In the genomic region with DNA sequence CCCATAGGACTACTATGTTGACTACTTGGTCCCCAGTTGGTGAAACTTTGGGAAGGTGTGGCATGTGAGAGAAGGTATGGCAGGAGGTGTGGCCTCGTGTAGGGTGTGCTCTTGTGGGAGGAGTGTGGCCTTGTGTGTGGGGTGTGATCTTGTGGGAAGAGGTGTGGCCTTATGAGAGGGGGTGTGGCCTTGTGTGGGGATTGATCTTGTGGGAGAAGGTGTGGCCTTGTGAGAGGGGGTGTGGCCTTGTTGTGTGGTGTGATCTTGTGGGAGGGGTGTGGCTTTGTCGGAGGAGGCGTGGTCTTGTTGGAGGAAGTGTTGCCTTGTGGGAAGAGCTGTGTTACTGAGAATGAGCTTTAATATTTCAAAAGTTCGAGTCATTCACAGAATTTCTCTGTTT, we compare ENCODE assay signal across 29 mouse cellular contexts. TPM values are rescaled to one million over a fixed set of nuclear protein-coding genes. Genes with fewer than 3 reads are reported as not detected.
DNase-seq lines count a peak whose midpoint lies in the region; ATAC-seq and TF ChIP-seq lines count a peak whose summit lies in the region.
"Had no signal": no experiment of that assay in that cellular context is flagged by ENCODE, and none has a peak within 500 bp of the region (broad histone marks: within the 10 kb centered on the region; RNA-seq: fewer than 3 reads in every experiment).

No protein-coding gene starts in this region.

- no peaks in the 10 kb centered on the region for H3K9me3 ChIP-seq in liver, embryonic 11.5 days (ENCODE audit: control insufficient read depth, low read length)
- H3K9me3 ChIP-seq in ES-Bruce4 (replicated peaks; ENCODE audit: control insufficient read depth, insufficient read depth, low read length, poor library complexity, severe bottlenecking) = no peaks in the 10 kb centered on the region
- no peaks in the 10 kb centered on the region for H3K9me3 ChIP-seq in stomach, embryonic 14.5 days (ENCODE audit: control insufficient read depth, low read depth, low read length)
- H3K9me3 ChIP-seq: embryonic facial prominence, embryonic 13.5 days; forebrain, embryonic 15.5 days; heart, embryonic 10.5 days; hindbrain, embryonic 12.5 days; limb, embryonic 10.5 days had no signal

- H3K9ac ChIP-seq in liver, embryonic 11.5 days (ENCODE audit: low read depth, low read length) = no peak overlapping the region
- H3K9ac ChIP-seq in ES-Bruce4 (ENCODE audit: low read depth, poor library complexity, severe bottlenecking) = no peak overlapping the region
- H3K9ac ChIP-seq in stomach, embryonic 14.5 days (replicated peaks; ENCODE audit: low read depth, low read length) = no peak overlapping the region
- H3K9ac ChIP-seq: embryonic facial prominence, embryonic 13.5 days; forebrain, embryonic 15.5 days; hindbrain, embryonic 12.5 days; liver, embryonic 14.5 days had no signal

- H3K4me3 ChIP-seq in liver, embryonic 11.5 days (ENCODE audit: low read depth, low read length) = no peak overlapping the region
- H3K4me3 ChIP-seq in ES-Bruce4 (ENCODE audit: low read depth, low read length) = no peak overlapping the region
- H3K4me3 ChIP-seq in stomach, embryonic 14.5 days (ENCODE audit: low read depth, low read length) = no peak overlapping the region
- H3K4me3 ChIP-seq: embryonic facial prominence, embryonic 13.5 days; forebrain, embryonic 15.5 days; heart, embryonic 10.5 days; hindbrain, embryonic 12.5 days; limb, embryonic 10.5 days had no signal

- H3K4me2 ChIP-seq in liver, embryonic 11.5 days = no peak overlapping the region
- no peak overlapping the region for H3K4me2 ChIP-seq in stomach, embryonic 14.5 days (replicated peaks; ENCODE audit: low read depth, low read length)
- H3K4me2 ChIP-seq: embryonic facial prominence, embryonic 13.5 days; forebrain, embryonic 15.5 days; hindbrain, embryonic 12.5 days had no signal

- TF ChIP-seq EP300 in ES-Bruce4 (IDR thresholded peaks at IDR 0.05; ENCODE audit: insufficient read depth, low read depth, low read length) = peak; percentile 68; the same call in 1 of the 2 replicates

- no peaks in the 10 kb centered on the region for H3K36me3 ChIP-seq in liver, embryonic 11.5 days (ENCODE audit: control insufficient read depth, insufficient read depth, low read length)
- H3K36me3 ChIP-seq in ES-Bruce4 (ENCODE audit: control insufficient read depth, insufficient read depth, low read length, poor library complexity, severe bottlenecking) = no peaks in the 10 kb centered on the region
- no peaks in the 10 kb centered on the region for H3K36me3 ChIP-seq in stomach, embryonic 14.5 days (ENCODE audit: control insufficient read depth, insufficient read depth, low read length)
- H3K36me3 ChIP-seq: embryonic facial prominence, embryonic 13.5 days; forebrain, embryonic 15.5 days; heart, embryonic 10.5 days; hindbrain, embryonic 12.5 days; limb, embryonic 10.5 days had no signal

- H3K27ac ChIP-seq in liver, embryonic 11.5 days (ENCODE audit: low read depth, low read length) = no peak overlapping the region
- H3K27ac ChIP-seq in ES-Bruce4 (ENCODE audit: insufficient read depth, low read length) = no peak overlapping the region
- H3K27ac ChIP-seq in stomach, embryonic 14.5 days (ENCODE audit: low read length) = no peak overlapping the region
- H3K27ac ChIP-seq: embryonic facial prominence, embryonic 13.5 days; forebrain, embryonic 15.5 days; heart, embryonic 10.5 days; hindbrain, embryonic 12.5 days; limb, embryonic 10.5 days; liver, embryonic 14.5 days had no signal

- ATAC-seq in liver, embryonic 11.5 days (replicated peaks; ENCODE audit: low FRiP score) = no peak
- 0 out of 2 replicates have a peak, but pooled peaks have one; percentile 25 for ATAC-seq in common myeloid progenitor, adult 5-6 weeks (replicated peaks; ENCODE audit: low read depth, poor library complexity, severe bottlenecking)
- ATAC-seq in stomach, embryonic 14.5 days (ENCODE audit: insufficient number of reproducible peaks, insufficient read depth, low FRiP score, low read depth) = 0 out of 2 replicates have a peak, but pooled peaks have one; percentile 53
- no peak for ATAC-seq in activated CD4-positive, CD25-positive, alpha-beta regulatory T cell, adult 4 months
- ATAC-seq: forebrain, embryonic 15.5 days; inflammation-experienced regulatory T-cells, adult 6 months; lung, postnatal 0 days; midbrain, embryonic 16.5 days had no signal

- TF ChIP-seq POLR2A in ES-Bruce4 (IDR thresholded peaks at IDR 0.05; ENCODE audit: insufficient read depth, low read length) = no peak

- 64% methylated on average over 4 of the region's 4 CpGs for WGBS in liver, embryonic 11.5 days
- 77% methylated on average over 4 of the region's 4 CpGs for WGBS in stomach, embryonic 14.5 days

- peak; percentile 18 for DNase-seq in liver
- DNase-seq in liver, embryonic 11.5 days (ENCODE audit: low spot score) = no peak
- no peak for DNase-seq in lung, postnatal 4 days
- DNase-seq in cerebellum, postnatal 14 days = no peak
- DNase-seq: cerebellum, adult 18-20 months; gastrocnemius, postnatal 25 days; heart, postnatal 14 days; kidney, postnatal 36 days; layer of hippocampus, adult 9-11 months; right cerebral cortex, postnatal 25 days; thymus, postnatal 25 days had no signal

- no peak for TF ChIP-seq CTCF in ES-Bruce4 (IDR thresholded peaks at IDR 0.05; ENCODE audit: low read depth, low read length)

- H3K4me1 ChIP-seq in liver, embryonic 11.5 days (replicated peaks; ENCODE audit: control insufficient read depth, insufficient read depth, low read length) = no peaks in the 10 kb centered on the region
- H3K4me1 ChIP-seq in ES-Bruce4 (ENCODE audit: control insufficient read depth, insufficient read depth, low read length) = no peaks in the 10 kb centered on the region
- no peaks in the 10 kb centered on the region for H3K4me1 ChIP-seq in stomach, embryonic 14.5 days (ENCODE audit: control insufficient read depth, insufficient read depth, low read length)
- H3K4me1 ChIP-seq: embryonic facial prominence, embryonic 13.5 days; forebrain, embryonic 15.5 days; heart, embryonic 10.5 days; hindbrain, embryonic 12.5 days; limb, embryonic 10.5 days had no signal

- H3K27me3 ChIP-seq in liver, embryonic 11.5 days (replicated peaks; ENCODE audit: control insufficient read depth, insufficient read depth, low read length) = no peaks in the 10 kb centered on the region
- no peaks in the 10 kb centered on the region for H3K27me3 ChIP-seq in ES-Bruce4 (ENCODE audit: control insufficient read depth, insufficient read depth, low read length, poor library complexity, severe bottlenecking)
- no peaks in the 10 kb centered on the region for H3K27me3 ChIP-seq in stomach, embryonic 14.5 days (ENCODE audit: control insufficient read depth, insufficient read depth, low read length)
- H3K27me3 ChIP-seq: embryonic facial prominence, embryonic 13.5 days; forebrain, embryonic 15.5 days; hindbrain, embryonic 12.5 days had no signal

RNA-seq across cellular contexts. Expression of a gene that starts 9.3 kb away (rescaled TPM):
- not detected in 2 replicates for polyA plus RNA-seq in liver, embryonic 11.5 days (2014; fragmentation: Nextera tagmentation; extraction: Ambion mirVana)
- polyA plus RNA-seq in ES-Bruce4 (2011; ENCODE audit: insufficient read depth, insufficient read length, low read depth, missing spikeins) = not detected in 2 replicates
- not detected in 2 replicates for total RNA-seq in common myeloid progenitor, adult 5-6 weeks (2017)
- not detected in 2 replicates for polyA plus RNA-seq in stomach, embryonic 14.5 days (2014; fragmentation: Nextera tagmentation; extraction: Ambion mirVana)
- not detected for polyA plus RNA-seq in activated CD4-positive, CD25-positive, alpha-beta regulatory T cell, adult 4 months (2017; shearing (Covaris generic))
- total RNA-seq: adrenal gland, postnatal 4 days; gastrocnemius, postnatal 25 days; heart, postnatal 14 days; megakaryocyte-erythroid progenitor cell, adult 5-6 weeks had no signal
- polyA plus RNA-seq: embryonic facial prominence, embryonic 13.5 days; forebrain, embryonic 15.5 days; heart, embryonic 10.5 days; hindbrain, embryonic 12.5 days; inflammation-experienced regulatory T-cells, adult 6 months; kidney, embryonic 14.5 days; limb, embryonic 10.5 days; liver, embryonic 14.5 days; lung, postnatal 0 days; midbrain, embryonic 16.5 days had no signal

RNA-seq across cellular contexts. Expression of a gene that starts 15.8 kb away (rescaled TPM):
- 0.32 TPM in 1 of 2 replicates, not detected in the other for polyA plus RNA-seq in liver, embryonic 11.5 days (2014; fragmentation: Nextera tagmentation; extraction: Ambion mirVana)
- polyA plus RNA-seq in ES-Bruce4 (2011; ENCODE audit: insufficient read depth, insufficient read length, low read depth, missing spikeins) = not detected in 2 replicates
- not detected in 2 replicates for total RNA-seq in common myeloid progenitor, adult 5-6 weeks (2017)
- polyA plus RNA-seq in stomach, embryonic 14.5 days (2014; fragmentation: Nextera tagmentation; extraction: Ambion mirVana) = 20.2 and 25.2 TPM in 2 replicates
- not detected for polyA plus RNA-seq in activated CD4-positive, CD25-positive, alpha-beta regulatory T cell, adult 4 months (2017; shearing (Covaris generic))
- total RNA-seq: adrenal gland, postnatal 4 days; gastrocnemius, postnatal 25 days; heart, postnatal 14 days; left cerebral cortex, adult 8-10 months; megakaryocyte-erythroid progenitor cell, adult 5-6 weeks; neutrophil, adult 5-6 weeks had no signal
- polyA plus RNA-seq: forebrain, embryonic 15.5 days; heart, embryonic 10.5 days; hindbrain, embryonic 12.5 days; inflammation-experienced regulatory T-cells, adult 6 months; limb, embryonic 10.5 days; liver, embryonic 14.5 days; midbrain, embryonic 16.5 days had no signal

RNA-seq across cellular contexts. Expression of a gene that starts 26.4 kb away (rescaled TPM):
- polyA plus RNA-seq in liver, embryonic 11.5 days (2014; fragmentation: Nextera tagmentation; extraction: Ambion mirVana) = 0.09 and 0.18 TPM in 2 replicates
- 1.3 and 2.5 TPM in 2 replicates for polyA plus RNA-seq in ES-Bruce4 (2011; ENCODE audit: insufficient read depth, insufficient read length, low read depth, missing spikeins)
- not detected in 2 replicates for total RNA-seq in common myeloid progenitor, adult 5-6 weeks (2017)
- polyA plus RNA-seq in stomach, embryonic 14.5 days (2014; fragmentation: Nextera tagmentation; extraction: Ambion mirVana) = 13.2 and 13.4 TPM in 2 replicates
- under 1 TPM in 1 of 2 experiments, not detected in 1; 0.36 TPM for polyA plus RNA-seq in activated CD4-positive, CD25-positive, alpha-beta regulatory T cell, adult 4 months (2017; shearing (Covaris generic))
- total RNA-seq: gastrocnemius, postnatal 25 days; heart, postnatal 14 days; left cerebral cortex, adult 8-10 months; megakaryocyte-erythroid progenitor cell, adult 5-6 weeks; neutrophil, adult 5-6 weeks had no signal
- polyA plus RNA-seq: forebrain, embryonic 15.5 days; liver, embryonic 14.5 days had no signal

RNA-seq across cellular contexts. Expression of a gene that starts 49.9 kb away (rescaled TPM):
- not detected in 2 replicates for polyA plus RNA-seq in liver, embryonic 11.5 days (2014; fragmentation: Nextera tagmentation; extraction: Ambion mirVana)
- 0.46 TPM in 1 of 2 replicates, not detected in the other for polyA plus RNA-seq in ES-Bruce4 (2011; ENCODE audit: insufficient read depth, insufficient read length, low read depth, missing spikeins)
- total RNA-seq in common myeloid progenitor, adult 5-6 weeks (2017) = not detected in 2 replicates
- 0.66 TPM in 1 of 2 replicates, not detected in the other for polyA plus RNA-seq in stomach, embryonic 14.5 days (2014; fragmentation: Nextera tagmentation; extraction: Ambion mirVana)
- polyA plus RNA-seq in activated CD4-positive, CD25-positive, alpha-beta regulatory T cell, adult 4 months (2017; shearing (Covaris generic)) = not detected
- total RNA-seq: adrenal gland, postnatal 4 days; gastrocnemius, postnatal 25 days; heart, postnatal 14 days; left cerebral cortex, adult 8-10 months; megakaryocyte-erythroid progenitor cell, adult 5-6 weeks; neutrophil, adult 5-6 weeks had no signal
- polyA plus RNA-seq: forebrain, embryonic 15.5 days; heart, embryonic 10.5 days; hindbrain, embryonic 12.5 days; inflammation-experienced regulatory T-cells, adult 6 months; kidney, embryonic 14.5 days; limb, embryonic 10.5 days; liver, embryonic 14.5 days; lung, postnatal 0 days; midbrain, embryonic 16.5 days had no signal

RNA-seq across cellular contexts. Expression of a gene that starts 50.3 kb away (rescaled TPM):
- polyA plus RNA-seq in liver, embryonic 11.5 days (2014; fragmentation: Nextera tagmentation; extraction: Ambion mirVana) = 18.8 and 20.6 TPM in 2 replicates
- 35.2 and 41.1 TPM in 2 replicates for polyA plus RNA-seq in ES-Bruce4 (2011; ENCODE audit: insufficient read depth, insufficient read length, low read depth, missing spikeins)
- 13.2 and 44.4 TPM in 2 replicates for total RNA-seq in common myeloid progenitor, adult 5-6 weeks (2017)
- 14.0 and 18.7 TPM in 2 replicates for polyA plus RNA-seq in stomach, embryonic 14.5 days (2014; fragmentation: Nextera tagmentation; extraction: Ambion mirVana)
- polyA plus RNA-seq in activated CD4-positive, CD25-positive, alpha-beta regulatory T cell, adult 4 months (2017; shearing (Covaris generic)) = 10 to 100 TPM in 1 of 2 experiments, 1 to 10 TPM in 1; 9.3 to 11.8 TPM

Comparison
In these comparisons a context has a peak if more than half of its experiments do, and no peak if none do; other contexts are left out.
1. ATAC-seq: peak in common myeloid progenitor, adult 5-6 weeks (single experiment) and stomach, embryonic 14.5 days (single experiment); none in liver, embryonic 11.5 days (single experiment) and activated CD4-positive, CD25-positive, alpha-beta regulatory T cell, adult 4 months (single experiment).
2. RNA of a gene that starts 15.8 kb away (polyA plus RNA-seq): 20.2 to 25.2 TPM in stomach, embryonic 14.5 days; 0.32 TPM in liver, embryonic 11.5 days, not detected in ES-Bruce4 and not detected in activated CD4-positive, CD25-positive, alpha-beta regulatory T cell, adult 4 months; every median in the first group is over 10 times any median in the second.